Mouse (Mus musculus): Measurements from ENCODE around the gene Dhrs3.

DNA sequence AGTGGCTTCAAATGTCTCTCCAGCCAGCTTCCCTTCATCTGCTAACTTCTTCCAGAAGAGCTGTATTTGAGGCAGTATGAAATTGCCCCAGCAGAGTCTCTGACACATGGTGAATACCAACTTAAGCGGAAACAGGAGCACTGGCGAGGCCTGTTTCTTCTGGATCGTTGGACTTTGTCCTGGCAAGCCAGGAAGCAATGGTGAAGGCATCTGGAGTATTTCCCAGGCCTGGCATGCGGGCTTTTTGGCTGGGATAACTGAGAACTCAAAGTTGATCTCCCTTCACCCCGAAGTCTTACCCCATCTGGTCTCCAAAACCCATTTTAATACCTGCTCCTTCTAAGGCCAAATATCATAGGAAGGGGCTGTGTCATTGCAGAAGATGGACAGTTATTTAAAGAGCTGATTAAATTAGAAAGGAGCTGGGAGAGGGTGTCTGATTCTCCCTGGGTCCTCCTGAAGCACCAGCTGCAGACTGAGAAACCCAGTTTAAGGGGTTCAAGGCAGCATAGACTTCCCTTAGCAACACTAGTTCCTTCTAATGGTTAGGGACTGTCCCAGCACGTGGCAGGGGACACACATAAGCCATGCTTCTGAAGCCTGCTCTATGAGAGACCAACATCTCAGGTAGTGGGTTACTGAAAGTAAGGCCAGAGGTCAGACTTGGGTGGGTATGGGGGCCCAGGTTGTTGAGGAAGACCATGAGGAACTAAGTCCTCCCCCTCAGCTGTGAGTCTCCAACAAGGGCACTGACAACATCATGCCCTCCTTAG, 80.5 kb downstream of the Dhrs3 start:
- peak; percentile 91 for TF ChIP-seq BHLHE40 (IDR thresholded peaks at IDR 0.05; ENCODE audit: low read depth, low read length)
- TF ChIP-seq CTCF (conservative IDR thresholded peaks at IDR 0.05 in 1 of 2, IDR thresholded peaks at IDR 0.05 in 1 of 2; ENCODE audit: low read depth in 2 of 2, low read length in 2 of 2), result no peak
- no peak for TF ChIP-seq USF2 (conservative IDR thresholded peaks at IDR 0.05; ENCODE audit: low read depth, low read length)
- no peak for TF ChIP-seq CHD1 (IDR thresholded peaks at IDR 0.05; ENCODE audit: low read depth, low read length)
- TF ChIP-seq TCF12 (IDR thresholded peaks at IDR 0.05; ENCODE audit: low read depth, low read length), result peak; percentile 32; the same call in 1 of the 2 replicates
